ENCODE assay signal across 16 mouse cellular contexts in the genomic region with DNA sequence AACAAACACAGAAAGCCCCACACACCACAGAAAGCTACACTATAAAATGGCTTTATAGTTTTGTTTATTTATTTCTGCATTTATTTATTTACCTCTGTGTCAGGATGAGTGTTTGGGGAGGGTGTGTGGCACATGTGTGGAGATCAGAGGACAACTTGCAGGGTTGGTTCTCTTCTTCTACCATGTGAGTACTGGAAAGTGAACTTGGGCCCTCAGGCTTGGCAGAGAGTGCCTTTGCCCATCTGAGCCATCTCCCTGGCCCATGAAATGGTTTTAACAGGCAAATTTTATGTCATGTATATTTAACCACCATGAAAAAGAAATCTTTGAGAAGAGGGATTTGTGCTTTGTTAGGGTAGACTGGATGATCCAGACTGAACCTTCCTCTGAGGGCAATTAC. TPM values are rescaled to one million over a fixed set of nuclear protein-coding genes. Genes with fewer than 3 reads are reported as not detected.
"Had no signal": no experiment of that assay in that cellular context is flagged by ENCODE, and none has a peak within 500 bp of the region (broad histone marks: within the 10 kb centered on the region; RNA-seq: fewer than 3 reads in every experiment).

No protein-coding gene starts in this region.

- ATAC-seq: inflammation-experienced regulatory T-cells, adult 6 months; intestine, embryonic 16.5 days; midbrain, embryonic 13.5 days had no signal

- H3K4me1 ChIP-seq: liver, embryonic 13.5 days had no signal

- H3K27ac ChIP-seq: kidney, postnatal 0 days; limb, embryonic 12.5 days; limb, embryonic 15.5 days; liver, embryonic 13.5 days; macrophage; midbrain, embryonic 13.5 days had no signal

- H3K27me3 ChIP-seq: limb, embryonic 12.5 days; limb, embryonic 15.5 days; liver, embryonic 13.5 days; midbrain, embryonic 13.5 days had no signal

- H3K9me3 ChIP-seq: limb, embryonic 12.5 days; limb, embryonic 15.5 days; liver, embryonic 13.5 days; midbrain, embryonic 13.5 days had no signal

- DNase-seq: kidney, adult 18-20 months; kidney, postnatal 4 days; left cerebral cortex, postnatal 4 days; liver, embryonic 13.5 days; lung, embryonic 14.5 days; thymus, adult 18-20 months; thymus, postnatal 36 days had no signal

- H3K36me3 ChIP-seq: limb, embryonic 12.5 days; limb, embryonic 15.5 days; liver, embryonic 13.5 days; midbrain, embryonic 13.5 days had no signal

- H3K9ac ChIP-seq: limb, embryonic 12.5 days; limb, embryonic 15.5 days; liver, embryonic 13.5 days; lung, embryonic 14.5 days; midbrain, embryonic 13.5 days had no signal

- H3K4me3 ChIP-seq: limb, embryonic 12.5 days; limb, embryonic 15.5 days; liver, embryonic 13.5 days; midbrain, embryonic 13.5 days had no signal

- H3K4me2 ChIP-seq: limb, embryonic 12.5 days; limb, embryonic 15.5 days; liver, embryonic 13.5 days; lung, embryonic 14.5 days; midbrain, embryonic 13.5 days had no signal

RNA-seq across cellular contexts. Expression of gene Skor1, which starts 48.9 kb away (rescaled TPM):
- polyA plus RNA-seq: inflammation-experienced regulatory T-cells, adult 6 months; intestine, embryonic 16.5 days; kidney, postnatal 0 days; liver, embryonic 13.5 days; liver, embryonic 16.5 days; lung, embryonic 14.5 days; stomach, embryonic 16.5 days had no signal
